In genomic region chr4:98508471-98509271, GRCm38 (mm10) we compare ENCODE assay signal across 8 mouse cellular contexts.
DNase-seq lines count a peak whose midpoint lies in the region; ATAC-seq and TF ChIP-seq lines count a peak whose summit lies in the region.

No protein-coding gene starts in this region.

- H3K27ac ChIP-seq in liver, embryonic 15.5 days (replicated peaks) = no peak overlapping the region
- H3K27ac ChIP-seq in kidney, postnatal 0 days = peak overlapping the region; percentile 74
- no peak overlapping the region for H3K27ac ChIP-seq in neural tube, embryonic 14.5 days (ENCODE audit: low read depth, low read length)

- H3K27me3 ChIP-seq in liver, embryonic 15.5 days = no peaks in the 10 kb centered on the region
- no peaks in the 10 kb centered on the region for H3K27me3 ChIP-seq in kidney, postnatal 0 days (ENCODE audit: insufficient read depth, low read length)
- no peaks in the 10 kb centered on the region for H3K27me3 ChIP-seq in neural tube, embryonic 14.5 days (ENCODE audit: control insufficient read depth, insufficient read depth, low read length)

- H3K4me3 ChIP-seq in liver, embryonic 15.5 days (replicated peaks) = no peak overlapping the region
- no peak overlapping the region for H3K4me3 ChIP-seq in kidney, postnatal 0 days (replicated peaks; ENCODE audit: low read depth, low read length)
- H3K4me3 ChIP-seq in neural tube, embryonic 14.5 days (ENCODE audit: low read depth, low read length) = no peak overlapping the region

- H3K9ac ChIP-seq in liver, embryonic 15.5 days = no peak overlapping the region
- no peak overlapping the region for H3K9ac ChIP-seq in kidney, postnatal 0 days (ENCODE audit: low read depth, low read length)
- H3K9ac ChIP-seq in neural tube, embryonic 14.5 days (replicated peaks; ENCODE audit: low read depth, low read length) = no peak overlapping the region

- no peak overlapping the region for H3K4me2 ChIP-seq in liver, embryonic 15.5 days
- no peak overlapping the region for H3K4me2 ChIP-seq in kidney, postnatal 0 days (ENCODE audit: low read length)
- H3K4me2 ChIP-seq in neural tube, embryonic 14.5 days (ENCODE audit: low read depth, low read length) = no peak overlapping the region

- no peaks in the 10 kb centered on the region for H3K9me3 ChIP-seq in liver, embryonic 15.5 days (replicated peaks)
- H3K9me3 ChIP-seq in kidney, postnatal 0 days (replicated peaks; ENCODE audit: low read length) = no peaks in the 10 kb centered on the region
- no peaks in the 10 kb centered on the region for H3K9me3 ChIP-seq in neural tube, embryonic 14.5 days (ENCODE audit: control insufficient read depth, low read length)

- TF ChIP-seq CTCF in kidney, postnatal 0 days (IDR thresholded peaks at IDR 0.05; ENCODE audit: low read depth) = no peak

- 68% methylated on average over 11 of the region's 11 CpGs for WGBS in liver, embryonic 15.5 days (ENCODE audit: insufficient replicate concordance)
- 48% methylated on average over 11 of the region's 11 CpGs for WGBS in kidney, postnatal 0 days
- 52% methylated on average over 11 of the region's 11 CpGs for WGBS in neural tube, embryonic 14.5 days

- peak; percentile 61; the same call in 1 of the 2 replicates for ATAC-seq in liver, embryonic 15.5 days (ENCODE audit: insufficient read depth)
- ATAC-seq in kidney, postnatal 0 days (replicated peaks; ENCODE audit: low FRiP score, low read depth) = peak; percentile 31; the same call in 1 of the 2 replicates
- peak; percentile 49 for ATAC-seq in neural tube, embryonic 14.5 days (ENCODE audit: low read depth)

- H3K36me3 ChIP-seq in liver, embryonic 15.5 days (replicated peaks) = no peaks in the 10 kb centered on the region
- H3K36me3 ChIP-seq in kidney, postnatal 0 days (ENCODE audit: insufficient read depth, low read length) = no peaks in the 10 kb centered on the region
- H3K36me3 ChIP-seq in neural tube, embryonic 14.5 days (ENCODE audit: control insufficient read depth, insufficient read depth, low read length) = no peaks in the 10 kb centered on the region

- DNase-seq in adrenal gland, adult 2 months = peak; percentile 45
- DNase-seq in adrenal gland, postnatal 4 days (ENCODE audit: low spot score in 2 of 2) = no peak
- DNase-seq in liver = no peak
- DNase-seq in kidney, postnatal 0 days (ENCODE audit: low spot score) = no peak
- no peak for DNase-seq in right cerebral cortex, postnatal 36 days (ENCODE audit: low spot score in 2 of 2)
- DNase-seq in cerebellum, adult 11-12 months = no peak

- no peaks in the 10 kb centered on the region for H3K4me1 ChIP-seq in liver, embryonic 15.5 days (replicated peaks)
- H3K4me1 ChIP-seq in kidney, postnatal 0 days (replicated peaks; ENCODE audit: insufficient read depth, low read length) = 0 out of 2 replicates have a peak, but pooled peaks cover 4% of the 10 kb centered on the region
- H3K4me1 ChIP-seq in neural tube, embryonic 14.5 days (ENCODE audit: control insufficient read depth, insufficient read depth, low read length) = no peaks in the 10 kb centered on the region
